Mouse (Mus musculus): ENCODE data around the gene Med29.

- TF ChIP-seq CTCF (IDR thresholded peaks at IDR 0.05; ENCODE audit: low read depth, low read length) (no peak), TAL1 (conservative IDR thresholded peaks at IDR 0.05; ENCODE audit: low read depth, low read length) (peak; percentile 74)
Measured at GRCm38 (mm10) chr7:28432252-28432651, 39.7 kb upstream of the Med29 start.

All from G1E (cell line).